Mouse (Mus musculus) 416B (cell line): ENCODE measurements around the gene Cfb.
A peak's percentile ranks its signal among the peaks of the same experiment; 100 is the strongest.
"Not testable (repeated sequence)": the region's sequence is repeated elsewhere in the genome, so short reads cannot be mapped to it uniquely, and the experiment has no call there.

Source experiments
- DNase-seq: peaks from one replicate; pipeline ENCODE4 v3.0.0; 2011; ENCODE audit warnings: low read depth

Gene Cfb

DNA sequence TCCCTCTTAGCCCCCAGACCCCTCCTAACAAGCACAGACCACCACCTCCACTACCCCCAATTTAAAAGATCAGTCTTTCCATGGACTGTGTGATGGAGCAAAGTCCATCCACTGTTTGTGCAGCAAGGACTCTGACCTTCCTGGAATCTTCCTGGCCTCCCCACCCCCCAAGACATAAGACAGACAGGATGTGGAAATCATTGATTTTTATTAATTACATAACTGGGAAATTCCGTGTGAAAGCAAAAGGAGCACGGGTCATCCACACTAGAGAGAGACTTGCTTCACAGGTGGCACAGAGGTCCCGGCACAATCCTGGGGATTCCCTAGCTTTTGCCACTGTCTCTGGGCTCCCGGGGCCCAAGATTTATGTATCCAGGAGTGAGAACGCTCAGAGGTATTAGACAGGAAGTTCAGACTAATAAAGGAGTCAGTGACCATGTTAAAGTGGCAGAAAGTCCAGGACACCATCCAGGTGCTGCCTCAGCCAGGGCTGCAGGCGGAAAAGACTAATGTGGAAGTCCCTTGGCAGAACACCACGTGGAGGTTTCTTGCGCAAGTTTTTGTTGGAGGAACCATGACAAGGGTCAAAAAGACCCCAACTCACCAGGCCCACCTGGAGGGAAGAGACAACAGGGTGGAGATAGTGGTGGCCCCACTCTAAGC lies at the start of gene Cfb:
Gene Cfb (minus strand): TSS at position 103 of the 666 bp plus-strand sequence.
- no peak for DNase-seq

DNA sequence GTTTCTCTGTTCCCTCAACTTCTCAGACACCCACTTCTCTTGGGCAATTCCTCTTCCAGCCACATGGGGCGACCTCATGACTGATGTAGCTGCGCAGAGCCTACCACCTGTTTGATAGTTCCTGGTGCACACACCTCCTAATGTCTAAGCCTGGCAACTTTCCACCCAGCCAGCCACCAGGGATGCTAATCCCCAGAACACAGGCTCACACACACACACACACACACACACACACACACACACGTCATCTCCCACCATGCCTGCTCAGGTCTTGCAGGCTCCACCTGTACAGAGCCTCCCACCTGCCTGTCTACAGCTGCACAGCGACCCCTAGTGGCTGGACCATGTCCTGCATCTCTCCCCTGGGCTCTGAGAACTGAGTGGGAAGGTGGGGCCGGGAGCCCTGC lies 49.6 kb upstream of the Cfb start:
- DNase-seq: peak; percentile 61

DNA sequence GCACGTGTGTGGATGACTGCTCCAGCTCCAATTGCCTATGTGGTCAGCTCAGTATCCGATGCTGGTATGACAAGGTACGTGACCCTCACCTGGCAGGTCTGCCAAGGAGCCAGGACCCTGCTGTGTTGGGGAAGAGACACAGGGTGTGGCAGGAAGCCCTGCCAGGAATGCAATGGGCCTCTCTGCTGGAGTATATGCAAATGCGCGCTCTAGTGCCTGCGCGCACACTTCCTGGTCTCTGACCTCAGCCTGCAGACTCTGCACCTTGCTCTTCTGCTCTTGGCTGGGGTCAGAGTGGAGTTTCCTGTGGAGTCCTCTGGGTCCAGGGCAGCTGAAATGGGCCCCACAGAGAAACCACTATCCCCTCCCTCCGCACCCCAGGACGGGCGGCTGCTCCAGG lies 48.7 kb upstream of the Cfb start:
- DNase-seq: no peak

DNA sequence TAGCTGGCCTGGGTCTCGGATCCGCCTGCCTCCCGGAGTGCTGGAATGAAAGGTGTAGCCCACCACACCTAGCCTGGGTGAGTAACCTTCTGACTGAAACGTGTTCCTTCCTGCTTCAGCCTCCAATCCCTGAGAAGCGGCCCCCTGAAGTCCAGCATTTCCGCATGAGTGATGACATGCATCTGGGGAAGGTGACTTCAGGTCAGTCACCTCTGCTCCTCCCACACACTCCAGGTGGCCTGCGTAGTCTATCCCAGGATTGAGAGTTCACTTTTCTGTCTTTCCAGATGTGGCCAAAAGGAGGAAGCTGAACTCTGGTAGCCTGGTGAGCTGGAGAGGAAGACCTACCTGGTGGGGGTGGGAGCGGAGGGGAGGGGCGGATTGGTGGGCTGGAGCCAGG lies 40.6 kb upstream of the Cfb start:
- no peak for DNase-seq

DNA sequence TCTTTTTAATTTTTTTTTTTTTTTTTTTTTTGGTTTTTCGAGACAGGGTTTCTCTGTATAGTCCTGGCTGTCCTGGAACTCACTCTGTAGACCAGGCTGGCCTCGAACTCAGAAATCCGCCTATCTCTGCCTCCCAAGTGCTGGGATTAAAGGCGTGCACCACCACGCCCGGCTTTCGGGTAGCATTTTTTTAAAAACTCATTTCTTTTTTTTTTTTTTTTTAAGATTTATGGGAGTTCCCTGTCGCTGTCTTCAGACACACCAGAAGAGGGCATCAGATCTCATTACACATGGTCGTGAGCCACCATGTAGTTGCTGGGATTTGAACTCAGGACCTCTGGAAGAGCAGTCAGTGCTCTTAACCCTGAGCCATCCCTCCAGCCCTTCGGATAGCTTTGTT lies 39.6 kb upstream of the Cfb start:
- DNase-seq: not testable (repeated sequence)

DNA sequence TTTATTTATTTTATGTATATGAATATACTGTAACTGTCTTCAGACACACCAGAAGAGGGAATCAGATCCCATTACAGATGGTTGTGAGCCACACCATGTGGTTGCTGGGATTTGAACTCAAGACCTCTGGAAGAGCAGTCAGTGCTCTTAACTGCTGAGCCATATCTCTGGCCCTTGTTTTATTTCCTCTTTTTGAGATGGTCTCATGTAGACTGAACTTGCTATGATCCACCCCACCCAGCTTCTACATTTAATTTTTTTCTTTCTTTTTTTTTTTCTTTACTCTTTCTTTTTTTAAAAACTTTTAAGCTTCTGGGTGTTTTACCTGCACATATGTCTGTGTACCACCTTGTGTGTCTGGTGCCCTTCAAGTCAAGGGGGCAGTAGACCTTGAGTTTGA lies 38.5 kb upstream of the Cfb start:
- peak; percentile 23 for DNase-seq

- peak; percentile 79 for DNase-seq
Observed at GRCm38 (mm10) chr17:34899890-34900243, 37.5 kb upstream of the Cfb start.

DNA sequence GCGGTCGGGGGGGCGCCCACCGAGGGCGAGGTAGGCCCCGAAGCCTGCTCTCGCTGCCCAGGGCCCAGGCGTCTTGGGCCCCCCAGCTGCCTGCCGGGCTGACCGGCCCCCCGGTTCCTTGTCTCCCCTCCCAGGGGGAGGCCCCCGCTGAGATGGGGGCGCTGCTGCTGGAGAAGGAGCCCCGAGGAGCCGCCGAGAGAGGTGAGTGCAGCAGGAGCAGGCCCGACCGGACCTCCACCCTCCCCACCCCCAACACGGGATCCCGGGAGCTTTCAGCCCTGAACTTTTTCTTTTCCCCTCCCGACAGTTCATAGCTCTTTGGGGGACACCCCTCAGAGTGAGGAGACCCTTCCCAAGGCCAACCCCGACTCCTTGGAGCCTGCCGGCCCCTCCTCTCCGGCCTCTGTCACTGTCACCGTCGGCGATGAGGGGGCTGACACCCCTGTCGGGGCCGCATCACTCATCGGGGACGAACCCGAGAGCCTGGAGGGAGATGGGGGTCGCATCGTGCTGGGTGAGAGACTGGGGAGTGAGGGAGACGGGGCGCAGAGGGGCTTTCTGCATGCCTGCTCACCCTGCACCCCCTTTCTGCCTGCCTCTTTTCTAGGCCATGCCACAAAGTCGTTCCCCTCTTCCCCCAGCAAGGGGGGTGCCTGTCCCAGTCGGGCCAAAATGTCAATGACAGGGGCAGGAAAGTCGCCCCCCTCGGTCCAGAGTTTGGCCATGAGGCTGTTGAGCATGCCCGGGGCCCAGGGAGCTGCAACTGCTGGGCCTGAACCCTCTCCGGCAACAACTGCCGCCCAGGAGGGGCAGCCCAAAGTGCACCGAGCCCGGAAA lies 37.0 kb upstream of the Cfb start:
- peak; percentile 68 for DNase-seq

DNA sequence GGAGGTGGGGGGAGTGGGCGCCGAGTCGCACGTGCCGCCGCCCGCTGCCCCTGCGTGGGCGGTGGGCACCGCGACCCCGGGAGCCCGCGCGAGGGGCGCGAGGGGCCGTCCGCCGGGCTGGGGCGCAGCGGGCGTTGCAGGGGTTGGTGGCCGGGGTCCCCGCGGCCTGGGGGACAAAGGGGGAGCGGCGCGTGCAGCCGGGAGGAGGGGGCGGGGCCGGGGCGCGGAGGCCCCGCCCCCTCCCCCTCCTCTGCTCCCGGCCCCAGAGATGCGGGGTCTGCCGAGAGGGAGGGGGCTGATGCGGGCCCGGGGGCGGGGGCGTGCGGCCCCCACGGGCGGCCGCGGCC lies 36.4 kb upstream of the Cfb start:
- DNase-seq: no peak

- peak; percentile 80 for DNase-seq
Observed at GRCm38 (mm10) chr17:34898160-34898586, 35.9 kb upstream of the Cfb start, which contains the start of the genes C2 and Ehmt2. TSS of gene C2 (minus strand) at chr17:34898265. TSS of gene Ehmt2 (plus strand) at chr17:34898469.

- peak; percentile 72 for DNase-seq
Observed at GRCm38 (mm10) chr17:34897373-34898159, 35.2 kb upstream of the Cfb start.

DNA sequence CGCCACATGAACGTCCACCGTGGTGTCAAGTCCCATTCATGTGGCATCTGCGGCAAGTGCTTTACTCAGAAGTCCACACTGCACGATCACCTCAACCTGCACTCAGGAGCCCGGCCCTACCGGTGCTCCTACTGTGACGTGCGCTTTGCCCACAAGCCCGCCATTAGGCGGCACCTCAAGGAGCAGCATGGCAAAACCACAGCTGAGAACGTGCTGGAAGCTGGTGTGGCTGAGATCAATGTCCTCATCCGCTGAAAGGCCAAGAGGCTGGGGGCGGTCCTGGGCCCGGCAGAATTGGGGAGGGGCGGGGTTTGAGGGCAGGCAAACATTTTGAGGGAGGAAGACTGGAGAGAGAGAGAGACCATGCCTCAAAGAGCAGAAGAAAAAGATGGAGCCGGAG lies 34.0 kb upstream of the Cfb start:
- DNase-seq: peak; percentile 71

- DNase-seq: no peak
Observed at GRCm38 (mm10) chr17:34895724-34896123, 33.4 kb upstream of the Cfb start.

DNA sequence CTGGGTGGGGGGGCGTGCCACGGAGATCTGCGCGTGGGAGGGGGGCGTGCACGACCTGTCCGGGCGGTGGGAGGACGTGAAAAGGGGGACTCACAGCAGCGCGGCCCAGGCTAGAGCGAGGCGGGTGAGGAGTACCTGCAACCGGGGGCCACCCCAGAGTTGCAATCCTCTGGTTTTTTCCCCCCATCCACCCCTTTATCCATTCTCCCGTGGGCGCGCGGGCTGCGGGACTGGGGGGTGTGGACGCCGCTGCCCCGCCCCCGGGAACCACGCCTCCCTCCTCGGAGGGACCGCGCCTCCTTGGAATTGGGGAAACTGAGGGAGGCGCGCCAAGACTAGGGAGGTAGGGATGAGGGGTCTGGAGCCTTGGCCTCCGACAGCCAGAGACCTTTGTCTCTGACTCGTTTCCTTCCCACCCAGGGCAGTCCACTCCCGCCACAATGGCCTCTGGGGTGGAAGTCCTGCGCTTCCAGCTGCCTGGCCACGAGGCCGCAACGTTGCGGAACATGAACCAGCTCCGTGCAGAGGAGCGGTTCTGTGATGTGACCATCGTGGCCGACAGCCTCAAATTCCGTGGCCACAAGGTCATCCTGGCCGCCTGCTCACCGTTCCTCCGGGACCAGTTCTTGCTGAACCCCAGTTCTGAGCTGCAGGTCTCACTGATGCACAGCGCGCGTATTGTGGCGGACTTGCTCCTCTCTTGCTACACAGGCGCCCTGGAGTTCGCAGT lies 32.6 kb upstream of the Cfb start:
- DNase-seq: peak; percentile 38

DNA sequence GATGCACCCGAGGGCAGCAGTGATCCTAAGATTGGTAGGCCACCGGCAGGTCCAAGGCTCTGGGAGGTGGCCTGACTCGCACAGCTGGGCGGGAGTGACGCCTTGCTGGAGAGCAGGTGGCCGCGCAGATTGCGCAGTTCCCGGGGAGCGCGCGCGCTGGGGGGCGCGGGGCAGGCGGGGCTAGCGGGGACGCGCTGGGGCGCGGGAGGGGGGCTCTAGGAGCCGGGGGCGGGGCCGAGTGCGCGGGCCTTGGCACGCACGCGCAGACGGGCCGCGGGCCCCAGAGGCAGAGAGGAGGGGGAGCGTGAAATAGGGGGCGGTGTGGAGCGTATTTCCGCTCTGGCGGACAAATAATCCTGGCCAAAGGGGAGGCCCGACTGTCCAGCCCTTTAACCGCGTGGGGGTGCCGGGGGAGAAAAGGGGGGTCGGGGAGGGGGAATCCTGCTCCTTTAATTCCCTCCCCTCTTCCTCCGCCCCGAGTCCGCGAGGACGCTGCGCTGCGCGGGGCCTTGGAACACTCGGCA lies 31.8 kb upstream of the Cfb start:
- peak; percentile 96 for DNase-seq

- no peak for DNase-seq
Observed at GRCm38 (mm10) chr17:34893072-34893824, 30.9 kb upstream of the Cfb start.

DNA sequence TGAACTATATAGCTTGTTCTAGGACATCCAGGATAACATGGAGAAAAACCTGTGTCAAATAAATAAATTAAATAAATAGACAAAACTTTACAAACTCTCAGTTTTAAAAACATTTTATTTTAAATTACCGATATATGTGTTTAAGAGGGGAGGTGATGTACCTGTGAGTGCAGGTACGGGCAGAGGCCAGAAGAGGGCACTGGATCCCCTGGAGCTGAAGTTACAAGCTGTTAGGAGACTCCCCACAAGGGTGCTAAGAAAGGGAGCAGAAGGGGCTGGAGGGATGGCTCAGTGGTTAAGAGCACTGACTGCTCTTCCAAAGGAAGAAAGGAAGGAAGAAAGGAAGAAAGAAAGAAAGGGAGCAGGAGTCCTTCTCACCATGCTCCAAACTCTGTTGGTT lies 29.1 kb upstream of the Cfb start:
- DNase-seq: peak; percentile 40

DNA sequence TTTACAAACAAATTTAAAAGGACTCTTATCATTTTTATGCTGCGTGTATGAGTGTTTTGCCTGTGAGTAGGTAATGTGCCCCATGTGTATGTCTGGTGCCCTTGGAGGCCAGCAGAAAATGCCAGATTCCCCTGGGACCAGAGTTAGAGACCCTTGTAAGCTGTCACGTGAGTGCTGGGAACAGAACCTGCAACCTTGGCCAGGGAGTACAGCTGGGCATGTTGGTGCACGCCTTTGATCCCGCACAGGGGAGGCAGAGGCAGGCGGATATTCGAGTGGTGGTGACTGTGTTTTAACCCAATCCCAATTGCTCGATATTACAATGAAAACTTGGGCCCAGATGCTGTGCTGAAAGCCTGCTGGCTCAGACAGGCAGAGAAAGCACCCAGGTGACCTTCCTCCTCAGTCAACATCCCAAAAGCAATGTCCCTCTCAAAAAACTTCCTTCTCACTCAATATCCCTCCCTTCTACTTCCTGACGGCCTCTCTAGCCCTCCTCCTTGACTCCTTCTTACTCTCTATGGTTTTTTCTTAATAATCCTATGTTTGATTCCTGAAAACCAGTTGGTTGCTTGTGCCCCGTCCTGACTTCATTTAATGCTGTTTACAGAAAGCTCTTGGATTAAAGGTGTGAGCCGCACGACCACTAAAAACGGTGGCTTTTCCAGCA lies 27.9 kb upstream of the Cfb start:
- DNase-seq: no peak

DNA sequence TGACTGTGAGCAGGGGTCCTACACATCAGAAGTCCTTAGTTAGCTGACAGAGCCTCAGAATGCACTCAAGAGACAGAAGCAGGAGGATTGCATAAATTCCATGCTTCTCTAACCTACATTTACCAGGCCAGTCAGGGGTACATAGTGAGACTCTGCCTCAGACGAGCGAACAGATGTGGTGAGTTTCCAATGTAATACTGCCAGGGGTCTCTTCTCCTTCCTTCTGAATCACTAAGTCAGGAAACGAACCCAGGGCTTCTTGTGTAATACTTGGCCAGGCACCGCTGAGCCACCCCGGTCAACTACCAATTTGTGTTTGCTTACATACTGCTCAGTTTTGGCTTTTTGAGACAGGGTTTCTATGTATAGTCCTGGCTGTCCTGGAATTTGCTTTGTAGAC lies 25.6 kb upstream of the Cfb start:
- peak; percentile 75 for DNase-seq

- no peak for DNase-seq
Observed at GRCm38 (mm10) chr17:34885615-34886014, 23.3 kb upstream of the Cfb start.

GRCm38 (mm10) chr17:34884704-34885103 lies 22.4 kb upstream of the Cfb start:
- no peak for DNase-seq
